Mouse (Mus musculus) heart, embryonic 12.5 days (tissue): ENCODE data around the gene Myom1. TPM values are rescaled to one million over a fixed set of nuclear protein-coding genes. Genes with fewer than 3 reads are reported as not detected.

Source experiments
- ATAC-seq: fragments of 200-750 bp; cut with Nextera tagmentation; 2 replicates; pipeline ENCODE4 v1.8.0; 2017; ENCODE audit warnings: moderate TSS enrichment, moderate library complexity; ENCODE audit not compliant: insufficient number of reproducible peaks, low FRiP score
- H3K27ac ChIP-seq: fragments of 300-500 bp; sonication (generic); 2 replicates; pipeline ENCODE4 v1.5.1; 2016; ENCODE audit warnings: mild to moderate bottlenecking, moderate library complexity; ENCODE audit not compliant: poor library complexity, severe bottlenecking
- H3K27me3 ChIP-seq: fragments of 300-500 bp; sonication (generic); replicated peaks from 2 replicates; pipeline ENCODE4 v1.6.1; 2016; ENCODE audit warnings: mild to moderate bottlenecking, moderate library complexity
- H3K36me3 ChIP-seq: fragments of 300-500 bp; sonication (generic); 2 replicates; pipeline ENCODE4 v1.6.1; 2016; ENCODE audit warnings: mild to moderate bottlenecking, moderate library complexity
- H3K4me1 ChIP-seq: fragments of 300-500 bp; sonication (generic); replicated peaks from 2 replicates; pipeline ENCODE4 v1.6.1; 2016; ENCODE audit warnings: mild to moderate bottlenecking
- H3K4me2 ChIP-seq: fragments of 300-500 bp; sonication (generic); 2 replicates; pipeline ENCODE4 v1.6.1; 2016; ENCODE audit warnings: mild to moderate bottlenecking, moderate library complexity
- H3K4me3 ChIP-seq: fragments of 300-500 bp; sonication (generic); 2 replicates; pipeline ENCODE4 v1.5.1; 2016; ENCODE audit warnings: mild to moderate bottlenecking
- H3K9ac ChIP-seq: fragments of 300-500 bp; sonication (generic); 2 replicates; pipeline ENCODE4 v1.6.1; 2016; ENCODE audit warnings: mild to moderate bottlenecking, moderate library complexity
- H3K9me3 ChIP-seq: fragments of 300-500 bp; sonication (generic); replicated peaks from 2 replicates; pipeline ENCODE4 v1.6.1; 2016; ENCODE audit warnings: mild to moderate bottlenecking, moderate library complexity
- WGBS: fragments of 180-500 bp; shearing (Covaris S2); methylation state at CpG from one replicate; pipeline ENCODE4 v1.1.7; 2016; 5-methylcytosine and 5-hydroxymethylcytosine counted together
- polyA plus RNA-seq: library from polyadenylated mRNA; unstranded; fragments of >200 nt; fragmentation: Nextera tagmentation; extraction: Ambion mirVana; gene quantifications from 2 replicates; pipeline ENCODE4 v1.2.1, GENCODE M21; 2016

The Myom1 gene
- polyA plus RNA-seq, 1 experiment from 2014 or later, result 229 TPM

- no peaks in the 10 kb centered on the region for H3K9me3 ChIP-seq
- no peaks in the 10 kb centered on the region for H3K27me3 ChIP-seq
- peak overlapping the region; percentile 53; the same call in 1 of the 2 replicates for H3K27ac ChIP-seq
- no peak overlapping the region for H3K4me3 ChIP-seq
- H3K4me1 ChIP-seq, result peaks cover 22% of the 10 kb centered on the region
- no peak overlapping the region for H3K4me2 ChIP-seq
- no peak for ATAC-seq
- H3K9ac ChIP-seq, result peak overlapping the region; percentile 38; the same call in 1 of the 2 replicates
- peaks cover 79% of the 10 kb centered on the region for H3K36me3 ChIP-seq
- WGBS, result 54% methylated on average over 5 of the region's 5 CpGs
Measured at GRCm38 (mm10) chr17:71038812-71039211, 36.4 kb downstream of the Myom1 start.

DNA sequence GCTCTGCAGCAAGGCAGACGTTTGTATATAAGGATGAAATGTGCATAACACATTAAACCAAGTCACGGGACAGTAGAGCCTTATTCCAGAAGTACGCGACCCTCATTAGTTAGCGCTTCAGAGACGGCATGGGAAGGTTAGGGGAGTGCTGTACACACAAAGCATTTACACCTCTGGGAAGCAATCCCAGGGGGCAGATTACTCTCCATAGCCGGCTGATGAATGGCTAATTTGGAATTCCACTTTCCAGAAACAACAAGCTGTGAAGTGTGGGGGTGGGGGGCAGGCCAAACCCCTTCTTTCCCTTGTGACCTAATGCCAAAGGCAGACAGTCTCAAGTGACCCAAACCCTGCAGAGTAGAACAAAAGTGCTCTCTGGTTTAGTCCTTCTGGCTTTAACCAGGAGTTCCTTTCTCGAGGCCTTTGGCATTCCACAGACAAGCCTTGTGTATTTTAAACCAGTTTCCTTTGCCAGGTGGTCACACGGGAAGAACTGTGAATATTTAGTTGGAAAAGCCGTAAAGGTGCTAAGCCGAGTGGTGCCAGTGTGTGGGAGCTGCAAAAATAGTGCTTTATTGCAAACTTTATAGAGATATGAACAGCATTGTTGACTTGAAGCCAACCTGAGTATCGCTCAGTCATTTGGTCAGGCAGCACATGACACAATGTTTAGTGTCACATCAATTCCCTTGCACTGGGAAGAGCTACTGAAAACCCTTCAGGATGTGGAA, 37.6 kb downstream of the Myom1 start:
- Histone ChIP-seq H3K4me2 (no peak overlapping the region), H3K9me3 (no peaks in the 10 kb centered on the region), H3K27me3 (no peaks in the 10 kb centered on the region), H3K27ac (0 out of 2 replicates have a peak overlapping the region, but pooled peaks have one; percentile 4), H3K9ac (no peak overlapping the region), H3K4me1 (peaks cover 22% of the 10 kb centered on the region), H3K36me3 (peaks cover 83% of the 10 kb centered on the region), H3K4me3 (no peak overlapping the region)
- WGBS, result 39% methylated on average over 12 of the region's 12 CpGs
- no peak for ATAC-seq

- Histone ChIP-seq H3K4me2 (no peak overlapping the region), H3K36me3 (peaks cover 84% of the 10 kb centered on the region), H3K27me3 (no peaks in the 10 kb centered on the region), H3K4me3 (no peak overlapping the region), H3K27ac (0 out of 2 replicates have a peak overlapping the region, but pooled peaks have one; percentile 4), H3K4me1 (peaks cover 22% of the 10 kb centered on the region), H3K9ac (no peak overlapping the region), H3K9me3 (no peaks in the 10 kb centered on the region)
- ATAC-seq, result no peak
- 29% methylated on average over 5 of the region's 5 CpGs for WGBS
Measured at GRCm38 (mm10) chr17:71040582-71040880, 38.1 kb downstream of the Myom1 start.

GRCm38 (mm10) chr17:71042645-71043044, 40.2 kb downstream of the Myom1 start:
- Histone ChIP-seq H3K27me3 (no peaks in the 10 kb centered on the region), H3K9me3 (no peaks in the 10 kb centered on the region), H3K4me3 (no peak overlapping the region), H3K4me2 (no peak overlapping the region), H3K4me1 (peaks cover 22% of the 10 kb centered on the region), H3K36me3 (peaks cover 80% of the 10 kb centered on the region), H3K9ac (no peak overlapping the region), H3K27ac (no peak overlapping the region)
- WGBS, result 72% methylated on average over 1 of the region's 1 CpGs
- no peak for ATAC-seq

GRCm38 (mm10) chr17:71045591-71045990, 43.2 kb downstream of the Myom1 start:
- 86% methylated on average over 9 of the region's 9 CpGs for WGBS
- Histone ChIP-seq H3K9me3 (no peaks in the 10 kb centered on the region), H3K36me3 (peaks cover 78% of the 10 kb centered on the region), H3K4me1 (peaks cover 1% of the 10 kb centered on the region; the same call in 1 of the 2 replicates), H3K27ac (no peak overlapping the region), H3K27me3 (no peaks in the 10 kb centered on the region), H3K4me2 (no peak overlapping the region), H3K9ac (no peak overlapping the region), H3K4me3 (no peak overlapping the region)
- no peak for ATAC-seq

GRCm38 (mm10) chr17:71046856-71047255, 44.4 kb downstream of the Myom1 start:
- Histone ChIP-seq H3K9ac (no peak overlapping the region), H3K36me3 (peaks cover 75% of the 10 kb centered on the region), H3K27ac (no peak overlapping the region), H3K4me2 (no peak overlapping the region), H3K27me3 (no peaks in the 10 kb centered on the region), H3K4me1 (no peaks in the 10 kb centered on the region), H3K4me3 (no peak overlapping the region), H3K9me3 (no peaks in the 10 kb centered on the region)
- WGBS, result 87% methylated on average over 4 of the region's 4 CpGs
- ATAC-seq, result no peak

- H3K4me1 ChIP-seq, result no peaks in the 10 kb centered on the region
- no peak overlapping the region for H3K4me3 ChIP-seq
- H3K9ac ChIP-seq, result no peak overlapping the region
- no peaks in the 10 kb centered on the region for H3K27me3 ChIP-seq
- H3K36me3 ChIP-seq, result peaks cover 78% of the 10 kb centered on the region
- H3K27ac ChIP-seq, result no peak overlapping the region
- WGBS, result 84% methylated on average over 8 of the region's 8 CpGs
- ATAC-seq, result no peak
- no peaks in the 10 kb centered on the region for H3K9me3 ChIP-seq
- H3K4me2 ChIP-seq, result no peak overlapping the region
Measured at GRCm38 (mm10) chr17:71049292-71049691, 46.9 kb downstream of the Myom1 start.

GRCm38 (mm10) chr17:71053134-71053708, 50.8 kb downstream of the Myom1 start:
- ATAC-seq, result 0 out of 2 replicates have a peak, but pooled peaks have one; percentile 9
- WGBS, result 87% methylated on average over 6 of the region's 6 CpGs
- H3K4me1 ChIP-seq, result no peaks in the 10 kb centered on the region
- H3K9ac ChIP-seq, result no peak overlapping the region
- no peak overlapping the region for H3K4me2 ChIP-seq
- H3K27me3 ChIP-seq, result no peaks in the 10 kb centered on the region
- H3K36me3 ChIP-seq, result peaks cover 82% of the 10 kb centered on the region
- no peak overlapping the region for H3K4me3 ChIP-seq
- no peaks in the 10 kb centered on the region for H3K9me3 ChIP-seq
- no peak overlapping the region for H3K27ac ChIP-seq

- ATAC-seq, result no peak
- Histone ChIP-seq H3K4me3 (no peak overlapping the region), H3K9me3 (no peaks in the 10 kb centered on the region), H3K27me3 (no peaks in the 10 kb centered on the region), H3K4me2 (no peak overlapping the region), H3K4me1 (no peaks in the 10 kb centered on the region; the same call in 1 of the 2 replicates), H3K36me3 (peaks cover 79% of the 10 kb centered on the region), H3K27ac (no peak overlapping the region), H3K9ac (no peak overlapping the region)
- WGBS, result 82% methylated on average over 8 of the region's 8 CpGs
Measured at GRCm38 (mm10) chr17:71055203-71055894, 52.9 kb downstream of the Myom1 start.

DNA sequence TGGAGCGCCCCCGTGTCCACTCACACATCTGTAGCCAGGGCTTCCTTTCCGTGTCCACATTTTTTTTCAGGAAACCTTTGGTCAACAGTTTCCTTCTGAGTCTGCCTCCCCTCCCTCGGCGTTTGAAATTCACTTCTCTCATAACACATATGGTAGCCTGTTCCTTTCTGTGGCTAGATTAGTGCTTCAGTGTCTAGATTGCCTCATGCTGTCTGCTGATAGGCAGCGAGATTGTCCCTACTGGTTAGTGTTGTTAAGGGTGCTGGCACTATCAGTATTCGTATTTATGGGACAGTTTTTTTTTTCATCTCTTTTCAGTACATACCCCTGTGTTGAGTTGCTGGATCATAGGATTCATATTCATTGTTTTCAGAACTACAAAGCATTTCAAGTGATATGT, 54.0 kb downstream of the Myom1 start:
- 61% methylated on average over 7 of the region's 7 CpGs for whole genome bisulfite sequencing
- no peaks in the 10 kb centered on the region; the same call in 1 of the 2 replicates for H3K4me1 ChIP-seq
- no peak overlapping the region for H3K4me3 ChIP-seq
- H3K9me3 ChIP-seq, result no peaks in the 10 kb centered on the region
- ATAC-seq, result no peak
- no peak overlapping the region for H3K27ac ChIP-seq
- no peaks in the 10 kb centered on the region for H3K27me3 ChIP-seq
- H3K36me3 ChIP-seq, result peaks cover 80% of the 10 kb centered on the region
- H3K9ac ChIP-seq, result no peak overlapping the region
- H3K4me2 ChIP-seq, result no peak overlapping the region

DNA sequence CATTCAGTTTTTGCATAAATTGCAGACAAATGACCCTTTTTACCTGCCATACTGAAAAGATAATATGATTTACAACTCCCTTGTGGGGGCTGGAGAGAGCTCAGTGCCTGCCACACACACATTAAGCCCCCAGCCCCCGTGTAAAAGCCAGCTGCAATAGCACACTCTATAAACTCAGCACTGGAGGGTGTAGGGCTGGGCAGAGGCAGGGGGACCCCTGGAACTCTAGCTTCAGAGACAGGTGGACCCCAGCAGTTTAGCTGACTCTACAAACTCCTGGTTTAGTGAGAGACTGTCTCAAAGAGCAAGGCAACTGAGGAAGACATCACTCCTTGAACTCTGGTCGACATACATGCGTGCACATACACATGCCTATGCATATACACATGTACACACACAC, 55.3 kb downstream of the Myom1 start:
- no peak overlapping the region for H3K9ac ChIP-seq
- H3K36me3 ChIP-seq, result peaks cover 84% of the 10 kb centered on the region
- 86% methylated on average over 3 of the region's 3 CpGs for WGBS
- no peak for ATAC-seq
- no peaks in the 10 kb centered on the region for H3K9me3 ChIP-seq
- H3K4me2 ChIP-seq, result no peak overlapping the region
- peaks cover 4% of the 10 kb centered on the region for H3K4me1 ChIP-seq
- no peak overlapping the region for H3K4me3 ChIP-seq
- no peaks in the 10 kb centered on the region for H3K27me3 ChIP-seq
- no peak overlapping the region for H3K27ac ChIP-seq
